Mouse (Mus musculus) lung, embryonic 15.5 days (tissue): ENCODE data around the gene Oit3. TPM values are rescaled to one million over a fixed set of nuclear protein-coding genes. Genes with fewer than 3 reads are reported as not detected.
A peak's percentile ranks its signal among the peaks of the same experiment; 100 is the strongest.
"Not testable (repeated sequence)": the region's sequence is repeated elsewhere in the genome, so short reads cannot be mapped to it uniquely, and the experiment has no call there.

Experiments used
- ATAC-seq: fragments of 200-750 bp; cut with Nextera tagmentation; 2 replicates; pipeline ENCODE4 v1.8.0; 2017; ENCODE audit warnings: moderate number of reproducible peaks, borderline replicate concordance; ENCODE audit not compliant: low FRiP score, low TSS enrichment; ENCODE audit errors: extremely low read depth
- H3K27ac ChIP-seq: fragments of 300-500 bp; sonication (generic); 2 replicates; pipeline ENCODE4 v1.5.1; 2015; ENCODE audit warnings: moderate library complexity, mild to moderate bottlenecking, inconsistent platforms
- H3K27me3 ChIP-seq: fragments of 300-500 bp; sonication (generic); 2 replicates; pipeline ENCODE4 v1.6.1; 2015; ENCODE audit warnings: inconsistent platforms
- H3K36me3 ChIP-seq: fragments of 300-500 bp; sonication (generic); 2 replicates; pipeline ENCODE4 v1.6.1; 2015; ENCODE audit warnings: inconsistent platforms
- H3K4me1 ChIP-seq: fragments of 300-500 bp; sonication (generic); 2 replicates; pipeline ENCODE4 v1.6.1; 2015; ENCODE audit warnings: inconsistent platforms
- H3K4me2 ChIP-seq: fragments of 300-500 bp; sonication (generic); 2 replicates; pipeline ENCODE4 v1.6.1; 2015; ENCODE audit warnings: inconsistent platforms, mild to moderate bottlenecking, moderate library complexity
- H3K4me3 ChIP-seq: fragments of 300-500 bp; sonication (generic); 2 replicates; pipeline ENCODE4 v1.5.1; 2015; ENCODE audit warnings: mild to moderate bottlenecking, inconsistent platforms
- H3K9ac ChIP-seq: fragments of 300-500 bp; sonication (generic); 2 replicates; pipeline ENCODE4 v1.6.1; 2015; ENCODE audit warnings: inconsistent platforms
- H3K9me3 ChIP-seq: fragments of 300-500 bp; sonication (generic); 2 replicates; pipeline ENCODE4 v1.6.1; 2016; ENCODE audit warnings: inconsistent platforms
- WGBS: fragments of 180-500 bp; shearing (Covaris S2); methylation state at CpG from one replicate; pipeline ENCODE4 v1.1.7; 2015; 5-methylcytosine and 5-hydroxymethylcytosine counted together
- polyA plus RNA-seq: library from polyadenylated mRNA; unstranded; fragments of >200 nt; fragmentation: Nextera tagmentation; extraction: Ambion mirVana; gene quantifications from 2 replicates; pipeline ENCODE4 v1.2.1, GENCODE M21; 2015

Oit3 gene
- polyA plus RNA-seq, 1 experiment from 2014 or later: 2.7 TPM

- Histone ChIP-seq H3K4me3 (no peak overlapping the region), H3K36me3 (no peaks in the 10 kb centered on the region), H3K4me2 (no peak overlapping the region), H3K27ac (no peak overlapping the region), H3K9me3 (no peaks in the 10 kb centered on the region), H3K27me3 (no peaks in the 10 kb centered on the region), H3K4me1 (no peaks in the 10 kb centered on the region), H3K9ac (no peak overlapping the region)
- WGBS: 92% methylated on average over 3 of the region's 3 CpGs
- ATAC-seq: no peak
Observed at GRCm38 (mm10) chr10:59389652-59390051, 51.9 kb downstream of the Oit3 start.

- ATAC-seq: no peak
- WGBS: 85% methylated on average over 8 of the region's 8 CpGs
- Histone ChIP-seq H3K4me1 (no peaks in the 10 kb centered on the region), H3K27me3 (no peaks in the 10 kb centered on the region), H3K4me2 (no peak overlapping the region), H3K9ac (no peak overlapping the region), H3K36me3 (no peaks in the 10 kb centered on the region), H3K9me3 (no peaks in the 10 kb centered on the region), H3K27ac (no peak overlapping the region), H3K4me3 (no peak overlapping the region)
Observed at GRCm38 (mm10) chr10:59386951-59387350, 54.6 kb downstream of the Oit3 start.

- H3K9ac ChIP-seq, H3K36me3 ChIP-seq, H3K27ac ChIP-seq, H3K4me1 ChIP-seq, H3K4me3 ChIP-seq, ATAC-seq, H3K4me2 ChIP-seq, H3K27me3 ChIP-seq, H3K9me3 ChIP-seq: not testable (repeated sequence)
- 85% methylated on average over 7 of the region's 10 CpGs for WGBS
Observed at GRCm38 (mm10) chr10:59381563-59381962, 60.0 kb downstream of the Oit3 start.

DNA sequence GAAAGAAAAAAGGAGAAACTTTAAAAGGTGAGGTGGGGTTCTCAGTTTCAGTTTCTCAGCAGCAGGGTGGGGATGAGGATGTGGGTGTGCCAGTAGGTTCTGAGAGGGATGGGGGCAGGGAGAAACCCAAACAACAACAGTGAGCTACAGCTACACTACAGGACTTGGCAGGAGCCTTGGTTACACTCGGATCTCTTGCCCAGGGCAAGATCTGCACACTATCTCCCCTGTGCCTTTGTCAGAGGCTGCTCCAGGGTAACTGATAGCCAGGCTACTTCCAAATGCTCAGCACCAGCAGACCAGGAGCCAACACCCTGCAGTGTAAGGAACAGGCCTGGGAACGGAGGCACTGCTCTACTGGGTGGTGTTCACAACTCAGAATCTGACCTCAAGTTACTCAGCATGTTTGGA is 61.2 kb downstream of the Oit3 start:
- H3K9me3 ChIP-seq: no peaks in the 10 kb centered on the region
- no peaks in the 10 kb centered on the region for H3K36me3 ChIP-seq
- WGBS: 68% methylated on average over 2 of the region's 2 CpGs
- H3K9ac ChIP-seq: no peak overlapping the region
- no peak overlapping the region for H3K4me2 ChIP-seq
- H3K4me3 ChIP-seq: no peak overlapping the region
- no peak overlapping the region for H3K27ac ChIP-seq
- H3K27me3 ChIP-seq: no peaks in the 10 kb centered on the region
- ATAC-seq: no peak
- no peaks in the 10 kb centered on the region for H3K4me1 ChIP-seq

DNA sequence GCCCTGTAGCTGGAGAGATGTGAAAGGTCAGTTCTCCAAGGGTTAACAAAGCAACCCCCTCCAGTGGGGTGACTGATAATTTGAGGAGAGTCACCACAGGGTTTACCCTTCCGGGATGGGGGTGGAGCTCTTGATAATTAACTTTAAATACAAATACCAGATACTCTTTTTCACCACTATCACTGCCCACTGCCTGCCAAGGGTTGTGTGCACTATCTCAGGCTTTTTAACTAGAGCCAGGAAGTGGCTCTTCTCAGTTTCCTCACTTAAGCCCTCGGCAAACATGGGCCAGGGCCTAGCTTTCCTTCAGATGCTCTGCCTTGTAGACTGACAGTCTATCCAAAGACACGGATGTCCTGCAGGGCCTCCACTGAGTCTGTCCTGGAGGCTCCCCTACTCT is 61.7 kb downstream of the Oit3 start:
- no peak for ATAC-seq
- no peak overlapping the region for H3K4me3 ChIP-seq
- no peaks in the 10 kb centered on the region for H3K36me3 ChIP-seq
- 11% methylated on average over 3 of the region's 3 CpGs for WGBS
- no peaks in the 10 kb centered on the region for H3K9me3 ChIP-seq
- no peak overlapping the region for H3K9ac ChIP-seq
- no peak overlapping the region for H3K27ac ChIP-seq
- H3K4me1 ChIP-seq: no peaks in the 10 kb centered on the region
- H3K27me3 ChIP-seq: no peaks in the 10 kb centered on the region
- H3K4me2 ChIP-seq: no peak overlapping the region

DNA sequence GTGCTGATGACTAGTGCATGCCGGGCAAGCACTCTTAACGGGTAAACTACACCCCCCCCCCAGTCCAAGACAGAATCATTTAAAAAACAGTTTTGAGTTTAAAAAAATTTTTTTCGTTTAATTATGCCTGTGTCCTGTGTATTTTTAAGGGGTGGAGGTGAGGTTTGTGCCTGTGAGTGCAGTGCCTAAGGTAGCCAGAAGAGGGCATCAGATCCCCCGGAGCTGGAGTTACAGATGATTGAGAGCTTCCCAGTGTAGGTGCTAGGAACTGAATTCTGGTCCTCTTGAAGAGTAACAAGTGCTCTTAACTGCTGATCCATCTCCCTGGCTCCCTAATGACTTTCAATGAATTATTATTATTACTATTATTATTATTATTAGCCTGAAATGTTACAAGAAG is 62.9 kb downstream of the Oit3 start:
- H3K27ac ChIP-seq: no peak overlapping the region
- H3K4me3 ChIP-seq: no peak overlapping the region
- H3K9me3 ChIP-seq: no peaks in the 10 kb centered on the region
- H3K27me3 ChIP-seq: no peaks in the 10 kb centered on the region
- H3K4me1 ChIP-seq: no peaks in the 10 kb centered on the region
- peaks cover 9% of the 10 kb centered on the region for H3K36me3 ChIP-seq
- no peak overlapping the region for H3K9ac ChIP-seq
- WGBS: 92% methylated on average over 4 of the region's 4 CpGs
- no peak for ATAC-seq
- H3K4me2 ChIP-seq: no peak overlapping the region

DNA sequence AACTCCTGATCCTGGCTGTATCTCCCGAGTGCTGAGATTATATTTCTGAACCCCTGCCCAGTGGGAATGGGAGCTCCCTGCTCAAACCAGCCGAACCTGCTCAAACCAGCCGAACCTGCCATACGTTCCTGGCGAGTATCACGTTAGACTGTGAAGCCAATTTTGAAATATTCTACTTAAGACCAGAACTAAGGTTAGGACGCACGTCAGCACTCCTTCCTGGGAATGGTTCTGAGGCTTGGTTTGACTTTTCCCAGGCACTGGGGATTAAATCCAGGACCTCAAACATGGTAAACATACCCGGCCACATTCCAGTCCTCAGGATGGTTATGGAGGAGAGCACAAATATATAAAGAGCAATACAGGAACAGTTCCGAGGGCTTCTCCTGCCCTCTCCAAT is 63.7 kb downstream of the Oit3 start:
- Histone ChIP-seq H3K27ac (0 out of 2 replicates have a peak overlapping the region, but pooled peaks have one; percentile 1), H3K9ac (no peak overlapping the region), H3K4me3 (no peak overlapping the region), H3K27me3 (no peaks in the 10 kb centered on the region), H3K4me2 (no peak overlapping the region), H3K9me3 (no peaks in the 10 kb centered on the region), H3K4me1 (no peaks in the 10 kb centered on the region), H3K36me3 (peaks cover 15% of the 10 kb centered on the region)
- peak; percentile 52; the same call in 1 of the 2 replicates for ATAC-seq
- 56% methylated on average over 10 of the region's 10 CpGs for WGBS

Other genes starting within 250 kb of the Oit3 start
- gene Sept10, start 219.9 kb downstream of the Oit3 start, polyA plus RNA-seq: 68.0 and 69.9 TPM in 2 replicates
- 10.7 and 11.4 TPM in 2 replicates for gene Sowahc, start 219.8 kb downstream of the Oit3 start, polyA plus RNA-seq
- 71.3 and 72.0 TPM in 2 replicates for gene P4ha1, start 118.5 kb downstream of the Oit3 start, polyA plus RNA-seq
- gene Gm10273, start 46.1 kb downstream of the Oit3 start, polyA plus RNA-seq: 1.8 and 5.7 TPM in 2 replicates
- gene Pla2g12b, start 38.1 kb downstream of the Oit3 start, polyA plus RNA-seq: 0.14 and 0.60 TPM in 2 replicates
- gene Gm10322, start 174.3 kb upstream of the Oit3 start, polyA plus RNA-seq: not detected in 2 replicates
- 29.9 and 30.8 TPM in 2 replicates for gene Mcu, start 174.9 kb upstream of the Oit3 start, polyA plus RNA-seq